Mouse (Mus musculus): ENCODE measurements around the gene Lao1. TPM values are rescaled to one million over a fixed set of nuclear protein-coding genes. Genes with fewer than 3 reads are reported as not detected.

The Lao1 gene
- polyA plus RNA-seq, 1 experiment from 2014 or later = not detected

DNA sequence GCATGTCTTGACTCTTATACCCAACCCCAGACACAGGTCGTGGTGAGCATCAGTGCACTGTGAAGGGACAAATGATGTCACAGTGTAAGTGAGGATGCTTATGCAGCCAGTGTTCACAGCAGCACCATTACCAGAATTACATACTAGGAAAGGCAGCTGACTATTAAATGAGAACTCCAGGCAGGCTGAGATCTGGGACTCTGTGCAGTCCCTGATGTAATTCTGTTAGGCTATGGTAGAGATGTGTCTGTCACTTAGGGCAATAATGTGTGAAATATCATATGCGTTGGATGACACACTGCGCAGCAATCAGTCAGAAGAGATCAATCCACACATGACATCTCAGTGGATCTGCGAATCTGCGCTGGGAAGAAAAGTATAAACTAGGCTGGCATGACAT, 55.7 kb downstream of the Lao1 start:
- 90% methylated on average over 5 of the region's 5 CpGs for WGBS
- no peak overlapping the region for H3K27ac ChIP-seq
- no peak overlapping the region for H3K4me2 ChIP-seq
- no peaks in the 10 kb centered on the region for H3K9me3 ChIP-seq
- ATAC-seq (ENCODE audit: borderline replicate concordance, extremely low read depth, low FRiP score, low TSS enrichment) = no peak
- peaks cover 20% of the 10 kb centered on the region for H3K4me1 ChIP-seq
- H3K27me3 ChIP-seq = no peaks in the 10 kb centered on the region
- no peak overlapping the region for H3K4me3 ChIP-seq
- no peak overlapping the region for H3K9ac ChIP-seq
- no peaks in the 10 kb centered on the region for H3K36me3 ChIP-seq

Other genes with a start within 250 kb of the Lao1 start
- gene Olfr1340, start 241.4 kb upstream of the Lao1 start, polyA plus RNA-seq (2015; fragmentation: Nextera tagmentation; extraction: Ambion mirVana) = not detected in 2 replicates
- gene Olfr1339, start 229.4 kb upstream of the Lao1 start, polyA plus RNA-seq (2015; fragmentation: Nextera tagmentation; extraction: Ambion mirVana) = not detected in 2 replicates
- gene Olfr1338, start 202.8 kb upstream of the Lao1 start, polyA plus RNA-seq (2015; fragmentation: Nextera tagmentation; extraction: Ambion mirVana) = not detected in 2 replicates
- gene Olfr1337, start 179.0 kb upstream of the Lao1 start, polyA plus RNA-seq (2015; fragmentation: Nextera tagmentation; extraction: Ambion mirVana) = not detected in 2 replicates
- not detected in 2 replicates for gene Olfr1335, start 151.6 kb upstream of the Lao1 start, polyA plus RNA-seq (2015; fragmentation: Nextera tagmentation; extraction: Ambion mirVana)
- gene Olfr1333, start 125.3 kb upstream of the Lao1 start, polyA plus RNA-seq (2015; fragmentation: Nextera tagmentation; extraction: Ambion mirVana) = not detected in 2 replicates
- not detected in 2 replicates for gene Olfr1331, start 96.9 kb upstream of the Lao1 start, polyA plus RNA-seq (2015; fragmentation: Nextera tagmentation; extraction: Ambion mirVana)
- gene Olfr1330, start 73.0 kb upstream of the Lao1 start, polyA plus RNA-seq (2015; fragmentation: Nextera tagmentation; extraction: Ambion mirVana) = not detected in 2 replicates
- gene Olfr1329, start 44.1 kb upstream of the Lao1 start, polyA plus RNA-seq (2015; fragmentation: Nextera tagmentation; extraction: Ambion mirVana) = not detected in 2 replicates
- gene Olfr1328, start 23.0 kb upstream of the Lao1 start, polyA plus RNA-seq (2015; fragmentation: Nextera tagmentation; extraction: Ambion mirVana) = not detected in 2 replicates
- 83.6 and 87.2 TPM in 2 replicates for gene Slc2a1, start 147.1 kb downstream of the Lao1 start, polyA plus RNA-seq (2015; fragmentation: Nextera tagmentation; extraction: Ambion mirVana)
- 7.3 and 7.8 TPM in 2 replicates for gene Zfp691, start 212.6 kb downstream of the Lao1 start, polyA plus RNA-seq (2015; fragmentation: Nextera tagmentation; extraction: Ambion mirVana)
- 1.5 and 2.2 TPM in 2 replicates for gene Ermap, start 228.4 kb downstream of the Lao1 start, polyA plus RNA-seq (2015; fragmentation: Nextera tagmentation; extraction: Ambion mirVana)
- gene Svbp, start 233.7 kb downstream of the Lao1 start, polyA plus RNA-seq (2015; fragmentation: Nextera tagmentation; extraction: Ambion mirVana) = 112 and 125 TPM in 2 replicates

Measured in lung, embryonic 15.5 days (tissue).